21 mouse cellular contexts compared by ENCODE assay signal in genomic region chr6:145517002-145517401, GRCm38 (mm10).
A peak's percentile ranks its signal among the peaks of the same experiment; 100 is the strongest.
DNase-seq lines count a peak whose midpoint lies in the region; ATAC-seq lines count a peak whose summit lies in the region.
"Had no signal": no experiment of that assay in that cellular context is flagged by ENCODE, and none has a peak within 500 bp of the region (broad histone marks: within the 10 kb centered on the region; RNA-seq: fewer than 3 reads in every experiment).

No protein-coding gene starts in this region.

- no peak overlapping the region for H3K4me2 ChIP-seq in forebrain, embryonic 12.5 days
- H3K4me2 ChIP-seq in forebrain, embryonic 11.5 days (ENCODE audit: low read depth, low read length, severe bottlenecking), result no peak overlapping the region
- no peak overlapping the region for H3K4me2 ChIP-seq in lung, embryonic 16.5 days (ENCODE audit: low read depth, low read length)
- no peak overlapping the region for H3K4me2 ChIP-seq in midbrain, embryonic 15.5 days
- H3K4me2 ChIP-seq: lung, embryonic 15.5 days; neural tube, embryonic 13.5 days; stomach, embryonic 15.5 days had no signal

- no peaks in the 10 kb centered on the region for H3K27me3 ChIP-seq in forebrain, embryonic 12.5 days
- no peaks in the 10 kb centered on the region for H3K27me3 ChIP-seq in forebrain, embryonic 11.5 days (ENCODE audit: control insufficient read depth, insufficient read depth, low read length)
- no peaks in the 10 kb centered on the region for H3K27me3 ChIP-seq in lung, embryonic 16.5 days (ENCODE audit: control insufficient read depth, insufficient read depth, low read depth, low read length)
- H3K27me3 ChIP-seq in midbrain, embryonic 15.5 days (replicated peaks), result no peaks in the 10 kb centered on the region
- H3K27me3 ChIP-seq: CH12.LX; lung, embryonic 15.5 days; neural tube, embryonic 13.5 days; stomach, embryonic 15.5 days had no signal

- H3K27ac ChIP-seq in forebrain, embryonic 12.5 days, result no peak overlapping the region
- no peak overlapping the region for H3K27ac ChIP-seq in forebrain, embryonic 11.5 days (ENCODE audit: low read depth, low read length)
- H3K27ac ChIP-seq in lung, embryonic 16.5 days (ENCODE audit: low read length), result no peak overlapping the region
- no peak overlapping the region for H3K27ac ChIP-seq in midbrain, embryonic 15.5 days
- H3K27ac ChIP-seq: lung, embryonic 15.5 days; neural tube, embryonic 13.5 days; stomach, embryonic 15.5 days had no signal

- ATAC-seq in forebrain, embryonic 12.5 days (ENCODE audit: low FRiP score), result 0 out of 2 replicates have a peak, but pooled peaks have one; percentile 69
- ATAC-seq in forebrain, embryonic 11.5 days (replicated peaks; ENCODE audit: low FRiP score), result no peak
- ATAC-seq in lung, embryonic 16.5 days (ENCODE audit: low read depth), result 0 out of 2 replicates have a peak, but pooled peaks have one; percentile 57
- ATAC-seq in hematopoietic stem cell, adult 5-6 weeks (replicated peaks in 1 of 2; ENCODE audit: insufficient read depth in 1 of 2, low FRiP score in 2 of 2, low TSS enrichment in 1 of 2, low read depth in 1 of 2, poor library complexity in 2 of 2, severe bottlenecking in 2 of 2), result peak; percentile 42 to 79; a peak in 2 of 4 replicates
- ATAC-seq in midbrain, embryonic 15.5 days (replicated peaks), result peak; percentile 70; the same call in 1 of the 2 replicates
- no peak for ATAC-seq in cerebellum, adult (ENCODE audit: insufficient number of reproducible peaks, low FRiP score, low TSS enrichment)
- ATAC-seq: intestine, postnatal 0 days had no signal

- DNase-seq in forebrain, embryonic 11.5 days (ENCODE audit: low spot score), result no peak
- DNase-seq in lung, postnatal 36 days, result no peak
- no peak for DNase-seq in spleen, adult 18-20 months
- DNase-seq: adrenal gland, postnatal 14 days; cerebellum, adult 9-11 months; gastrocnemius, postnatal 10 days; heart, postnatal 14 days; kidney, postnatal 36 days; right cerebral cortex, adult 18-20 months; thymus, postnatal 36 days had no signal

- no peaks in the 10 kb centered on the region for H3K36me3 ChIP-seq in forebrain, embryonic 12.5 days (replicated peaks)
- no peaks in the 10 kb centered on the region for H3K36me3 ChIP-seq in forebrain, embryonic 11.5 days (ENCODE audit: control insufficient read depth, insufficient read depth, low read length)
- H3K36me3 ChIP-seq in lung, embryonic 16.5 days (ENCODE audit: control insufficient read depth, insufficient read depth, low read length), result no peaks in the 10 kb centered on the region
- H3K36me3 ChIP-seq in midbrain, embryonic 15.5 days (replicated peaks), result no peaks in the 10 kb centered on the region
- H3K36me3 ChIP-seq: lung, embryonic 15.5 days; neural tube, embryonic 13.5 days; stomach, embryonic 15.5 days had no signal

- no peak overlapping the region for H3K9ac ChIP-seq in forebrain, embryonic 12.5 days
- H3K9ac ChIP-seq in forebrain, embryonic 11.5 days (ENCODE audit: low read length), result no peak overlapping the region
- no peak overlapping the region for H3K9ac ChIP-seq in lung, embryonic 16.5 days (ENCODE audit: low read length)
- no peak overlapping the region for H3K9ac ChIP-seq in midbrain, embryonic 15.5 days
- H3K9ac ChIP-seq: lung, embryonic 15.5 days; neural tube, embryonic 13.5 days; stomach, embryonic 15.5 days had no signal

- H3K4me1 ChIP-seq in forebrain, embryonic 12.5 days, result peaks cover 11% of the 10 kb centered on the region; the same call in 1 of the 2 replicates
- H3K4me1 ChIP-seq in forebrain, embryonic 11.5 days (replicated peaks; ENCODE audit: control insufficient read depth, insufficient read depth, low read length), result no peaks in the 10 kb centered on the region
- no peaks in the 10 kb centered on the region; the same call in 1 of the 2 replicates for H3K4me1 ChIP-seq in lung, embryonic 16.5 days (replicated peaks; ENCODE audit: control insufficient read depth, insufficient read depth, low read length)
- peaks cover 13% of the 10 kb centered on the region; the same call in 1 of the 2 replicates for H3K4me1 ChIP-seq in midbrain, embryonic 15.5 days

- H3K4me3 ChIP-seq in forebrain, embryonic 12.5 days (replicated peaks), result no peak overlapping the region
- no peak overlapping the region for H3K4me3 ChIP-seq in forebrain, embryonic 11.5 days (ENCODE audit: low read depth, low read length)
- H3K4me3 ChIP-seq in lung, embryonic 16.5 days (ENCODE audit: low read length), result no peak overlapping the region
- no peak overlapping the region for H3K4me3 ChIP-seq in midbrain, embryonic 15.5 days
- H3K4me3 ChIP-seq: heart, embryonic 10.5 days; lung, embryonic 15.5 days; neural tube, embryonic 13.5 days; stomach, embryonic 15.5 days had no signal

- WGBS in forebrain, embryonic 12.5 days, result 41% methylated on average over 10 of the region's 10 CpGs
- 46% methylated on average over 10 of the region's 10 CpGs for WGBS in forebrain, embryonic 11.5 days
- 44% methylated on average over 10 of the region's 10 CpGs for WGBS in lung, embryonic 16.5 days
- WGBS in midbrain, embryonic 15.5 days, result 27% methylated on average over 10 of the region's 10 CpGs

- H3K9me3 ChIP-seq in forebrain, embryonic 12.5 days, result no peaks in the 10 kb centered on the region
- no peaks in the 10 kb centered on the region for H3K9me3 ChIP-seq in forebrain, embryonic 11.5 days (ENCODE audit: control insufficient read depth, low read length)
- H3K9me3 ChIP-seq in lung, embryonic 16.5 days (ENCODE audit: control insufficient read depth, low read length), result peaks cover 4% of the 10 kb centered on the region; the same call in 1 of the 2 replicates
- no peaks in the 10 kb centered on the region for H3K9me3 ChIP-seq in midbrain, embryonic 15.5 days
- H3K9me3 ChIP-seq: heart, embryonic 10.5 days; lung, embryonic 15.5 days; stomach, embryonic 15.5 days had no signal

Comparison
In these comparisons a context has a peak if more than half of its experiments do, and no peak if none do; other contexts are left out.
1. ATAC-seq: peak in forebrain, embryonic 12.5 days (single experiment), lung, embryonic 16.5 days (single experiment), hematopoietic stem cell, adult 5-6 weeks (2 of 2) and midbrain, embryonic 15.5 days (single experiment); none in forebrain, embryonic 11.5 days (single experiment) and cerebellum, adult (single experiment).